In genomic region chr4:43693806-43694241, GRCm38 (mm10) we compare ENCODE assay signal across 7 mouse cellular contexts. TPM values are rescaled to one million over a fixed set of nuclear protein-coding genes. Genes with fewer than 3 reads are reported as not detected.
DNase-seq lines count a peak whose midpoint lies in the region; ATAC-seq lines count a peak whose summit lies in the region.

No protein-coding gene starts in this region.

- H3K9ac ChIP-seq in liver, embryonic 13.5 days: no peak overlapping the region

- peaks cover 35% of the 10 kb centered on the region for H3K4me1 ChIP-seq in liver, embryonic 13.5 days (replicated peaks)

- peak; percentile 46 for DNase-seq in ovary, adult 18-20 months (ENCODE audit: low spot score)
- no peak for DNase-seq in ovary, postnatal 36 days (ENCODE audit: low spot score)
- DNase-seq in brain, adult 2 months (ENCODE audit: low read depth, low spot score): peak; percentile 43
- no peak for DNase-seq in liver, embryonic 13.5 days
- peak; percentile 50 to 58 for DNase-seq in urinary bladder, postnatal 36 days (ENCODE audit: low spot score in 2 of 2)
- DNase-seq in thymus, postnatal 25 days: no peak
- no peak for DNase-seq in left cerebral cortex, adult 9 months (ENCODE audit: low spot score in 2 of 2)

- no peak overlapping the region for H3K4me3 ChIP-seq in liver, embryonic 13.5 days (replicated peaks)

- ATAC-seq in liver, embryonic 13.5 days (ENCODE audit: low read depth): peak; percentile 50

- WGBS in liver, embryonic 13.5 days (ENCODE audit: insufficient replicate concordance): 17% methylated on average over 5 of the region's 5 CpGs

- H3K9me3 ChIP-seq in liver, embryonic 13.5 days (replicated peaks): no peaks in the 10 kb centered on the region

- no peaks in the 10 kb centered on the region for H3K36me3 ChIP-seq in liver, embryonic 13.5 days

- no peak overlapping the region for H3K4me2 ChIP-seq in liver, embryonic 13.5 days

- H3K27ac ChIP-seq in liver, embryonic 13.5 days: no peak overlapping the region

- H3K27me3 ChIP-seq in liver, embryonic 13.5 days: peaks cover 10% of the 10 kb centered on the region

RNA-seq across cellular contexts. Expression of gene Olfr70, which starts 6.8 kb away (rescaled TPM):
- not detected in 2 replicates for polyA plus RNA-seq in liver, embryonic 13.5 days (2015; fragmentation: Nextera tagmentation; extraction: Ambion mirVana)

RNA-seq across cellular contexts. Expression of gene Olfr71, which starts 16.2 kb away (rescaled TPM):
- polyA plus RNA-seq in liver, embryonic 13.5 days (2015; fragmentation: Nextera tagmentation; extraction: Ambion mirVana): not detected in 2 replicates

RNA-seq across cellular contexts. Expression of gene Fam221b, which starts 24.9 kb away (rescaled TPM):
- polyA plus RNA-seq in liver, embryonic 13.5 days (2015; fragmentation: Nextera tagmentation; extraction: Ambion mirVana): 1.3 and 1.8 TPM in 2 replicates

RNA-seq across cellular contexts. Expression of gene Tmem8b, which starts 25.1 kb away (rescaled TPM):
- polyA plus RNA-seq in liver, embryonic 13.5 days (2015; fragmentation: Nextera tagmentation; extraction: Ambion mirVana): 0.19 and 0.23 TPM in 2 replicates

RNA-seq across cellular contexts. Expression of gene Hrct1, which starts 33.2 kb away (rescaled TPM):
- 0.09 and 0.17 TPM in 2 replicates for polyA plus RNA-seq in liver, embryonic 13.5 days (2015; fragmentation: Nextera tagmentation; extraction: Ambion mirVana)

Comparison
In these comparisons a context has a peak if more than half of its experiments do, and no peak if none do; other contexts are left out.
1. DNase-seq: peak in ovary, adult 18-20 months (single experiment), brain, adult 2 months (single experiment) and urinary bladder, postnatal 36 days (2 of 2); none in ovary, postnatal 36 days (single experiment), liver, embryonic 13.5 days (single experiment), thymus, postnatal 25 days (single experiment) and left cerebral cortex, adult 9 months (0 of 2).